Mouse (Mus musculus): ENCODE results near the gene Lamb3.

The Lamb3 gene

DNA sequence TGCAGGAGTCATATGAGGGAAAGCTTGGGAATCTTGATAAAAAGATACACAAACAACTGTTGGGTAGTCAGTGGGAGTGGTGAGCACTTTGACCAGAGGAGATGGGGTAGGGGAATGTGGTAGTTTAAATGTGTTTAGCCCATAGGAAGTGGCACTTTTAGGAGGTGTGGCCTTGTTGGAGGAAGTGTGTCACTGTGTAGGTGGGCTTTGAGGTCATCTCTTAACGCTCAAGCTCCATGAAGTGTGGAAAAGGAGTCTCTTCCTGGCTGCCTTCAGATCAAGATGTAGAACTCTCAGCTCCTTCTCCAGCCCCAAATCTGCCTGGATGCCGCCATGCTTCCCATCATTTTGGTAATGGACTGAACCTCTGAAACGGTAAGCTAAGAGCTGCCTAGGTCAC is at the start of gene Lamb3:
Gene Lamb3 (plus strand): TSS at position 197 of the 400 bp plus-strand sequence.
- DNase-seq (ENCODE audit: low spot score in 2 of 2): peak; percentile 56 to 64

DNA sequence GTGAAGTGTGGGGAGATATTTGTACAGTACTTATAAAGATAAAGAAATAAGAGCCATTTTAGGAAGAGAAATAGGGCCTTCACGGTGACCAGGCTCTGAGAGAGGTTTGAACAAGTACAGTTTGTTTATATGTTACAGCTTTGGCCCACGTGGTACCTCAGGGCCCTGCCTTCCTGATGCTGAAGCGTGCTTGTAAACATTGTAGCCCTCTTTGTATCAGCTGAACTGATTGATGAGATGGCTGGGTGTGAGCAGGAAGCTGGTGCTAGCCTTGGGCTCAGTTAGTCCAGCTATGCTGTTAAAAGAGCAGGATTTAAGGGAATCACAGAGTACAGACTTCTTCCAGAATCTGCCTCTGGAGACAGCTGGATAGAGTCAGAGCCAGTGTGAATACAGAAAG is 48.3 kb upstream of the Lamb3 start:
- no peak for DNase-seq (ENCODE audit: low spot score in 2 of 2)

DNA sequence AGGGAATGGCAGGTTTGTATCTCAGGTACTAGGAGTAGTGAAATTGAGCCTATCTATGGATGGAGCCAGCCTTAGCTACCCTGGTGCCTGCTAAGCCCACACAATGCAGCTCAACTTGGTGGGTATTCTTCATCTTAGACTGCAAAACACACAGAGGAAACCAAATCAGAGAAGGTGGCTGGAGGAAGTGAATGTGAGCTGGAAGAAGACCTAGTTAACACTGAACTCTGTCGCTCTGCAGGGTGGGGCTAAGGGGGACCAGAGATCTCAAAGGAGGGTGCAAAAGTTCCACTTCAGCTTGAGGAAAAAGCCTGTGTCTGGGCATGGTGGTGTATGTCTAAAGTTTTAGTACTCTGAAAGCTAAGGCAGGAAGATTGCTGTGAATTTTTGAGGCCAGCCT is 47.9 kb upstream of the Lamb3 start:
- peak in 1 of 2 experiments; percentile 22 for DNase-seq (ENCODE audit: low spot score in 2 of 2)

DNA sequence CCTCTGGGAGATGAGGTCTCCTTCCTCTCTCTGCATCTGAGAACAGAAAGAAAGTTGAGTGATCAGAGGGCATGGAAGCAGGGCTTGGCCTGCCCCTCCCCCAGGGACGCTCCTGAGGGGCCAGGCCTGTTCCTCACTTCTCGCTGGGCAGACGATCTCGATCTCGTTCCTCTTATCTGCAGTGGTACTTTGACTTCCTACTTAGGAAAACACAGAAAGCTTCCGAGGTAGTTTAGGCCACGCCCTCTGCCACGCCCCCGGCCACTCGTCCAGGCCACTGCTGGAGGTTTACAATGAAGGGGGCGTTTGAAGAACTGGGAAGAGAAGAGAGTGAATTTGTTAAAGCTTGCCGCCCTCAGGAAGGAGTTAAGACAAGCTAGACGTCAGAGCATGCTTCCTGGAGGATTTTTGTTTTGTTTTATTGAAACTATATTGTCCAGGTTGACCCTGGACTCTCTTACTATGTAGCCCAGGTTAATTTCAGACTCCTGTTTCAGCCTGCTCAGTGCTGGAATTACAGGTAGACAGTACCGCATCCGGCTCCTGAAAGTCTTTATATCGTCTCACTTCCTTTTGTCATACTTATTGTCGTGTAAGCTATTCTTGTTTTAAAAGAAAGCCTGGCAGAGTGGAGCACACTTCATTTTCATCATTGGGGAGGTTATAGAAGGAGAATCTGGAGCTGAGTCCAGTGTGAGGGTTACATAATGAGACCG is 47.0 kb upstream of the Lamb3 start:
- peak; percentile 61 to 75 for DNase-seq (ENCODE audit: low spot score in 2 of 2)

DNA sequence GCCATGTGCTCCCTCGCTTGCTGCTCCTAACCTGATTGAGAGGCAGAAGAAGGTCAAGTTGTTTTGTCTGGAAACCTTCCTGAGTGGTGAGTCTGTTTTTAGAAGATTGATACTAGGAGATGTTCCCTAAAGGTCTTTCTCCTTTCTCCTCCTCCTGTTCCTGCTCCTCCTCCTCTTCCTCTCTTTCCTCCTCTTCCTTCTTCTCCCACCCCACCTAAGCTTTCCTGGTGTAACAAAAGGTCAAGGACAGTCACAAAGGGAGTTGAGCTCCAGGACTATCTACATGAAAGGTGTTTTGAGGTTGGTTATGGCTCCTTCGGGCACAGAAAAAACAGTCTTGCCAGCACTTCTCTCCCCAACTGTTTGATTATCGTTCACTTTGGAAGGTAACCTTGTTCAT is 39.8 kb upstream of the Lamb3 start, which contains the start of gene A130010J15Rik:
Gene A130010J15Rik (plus strand): TSS at position 301 of the 400 bp plus-strand sequence.
- DNase-seq (ENCODE audit: low spot score in 2 of 2): no peak

DNA sequence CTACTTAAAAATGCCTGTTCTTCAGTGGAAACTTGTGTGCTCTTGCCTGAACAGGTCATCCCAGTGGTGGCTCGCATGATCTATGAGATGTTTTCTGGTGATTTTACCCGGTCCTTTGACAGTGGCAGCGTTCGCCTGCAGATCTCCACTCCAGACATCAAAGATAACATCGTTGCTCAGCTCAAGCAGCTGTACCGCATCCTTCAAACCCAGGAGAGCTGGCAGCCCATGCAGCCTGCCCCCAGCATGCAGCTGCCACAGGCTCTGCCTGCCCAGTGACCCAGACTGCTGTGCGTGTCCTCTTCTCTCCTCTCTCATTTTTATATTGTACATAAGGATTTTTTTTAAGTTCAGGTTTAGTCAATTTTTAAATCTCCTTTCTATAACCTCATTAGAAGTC is 38.3 kb upstream of the Lamb3 start:
- no peak for DNase-seq (ENCODE audit: low spot score in 2 of 2)

DNA sequence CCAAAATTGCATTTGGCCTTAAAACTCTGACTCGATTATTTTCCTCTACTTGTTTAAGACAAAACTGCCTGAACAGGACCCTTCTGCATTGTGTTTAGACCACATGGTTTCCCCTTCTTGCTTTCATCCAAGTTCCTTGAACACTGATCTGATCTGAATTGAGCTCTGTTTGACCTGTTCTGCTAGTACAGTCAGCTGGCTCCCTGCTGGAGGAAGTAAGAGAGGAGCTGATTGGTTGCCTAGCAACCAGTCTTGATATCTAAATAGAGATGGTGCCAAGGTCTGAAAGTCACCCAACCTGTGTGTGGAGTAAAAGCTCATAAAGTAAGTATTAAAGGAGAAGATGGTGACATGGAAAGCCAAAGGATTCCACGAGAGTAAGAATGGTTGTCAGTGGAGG is 37.6 kb upstream of the Lamb3 start:
- no peak for DNase-seq (ENCODE audit: low spot score in 2 of 2)

DNA sequence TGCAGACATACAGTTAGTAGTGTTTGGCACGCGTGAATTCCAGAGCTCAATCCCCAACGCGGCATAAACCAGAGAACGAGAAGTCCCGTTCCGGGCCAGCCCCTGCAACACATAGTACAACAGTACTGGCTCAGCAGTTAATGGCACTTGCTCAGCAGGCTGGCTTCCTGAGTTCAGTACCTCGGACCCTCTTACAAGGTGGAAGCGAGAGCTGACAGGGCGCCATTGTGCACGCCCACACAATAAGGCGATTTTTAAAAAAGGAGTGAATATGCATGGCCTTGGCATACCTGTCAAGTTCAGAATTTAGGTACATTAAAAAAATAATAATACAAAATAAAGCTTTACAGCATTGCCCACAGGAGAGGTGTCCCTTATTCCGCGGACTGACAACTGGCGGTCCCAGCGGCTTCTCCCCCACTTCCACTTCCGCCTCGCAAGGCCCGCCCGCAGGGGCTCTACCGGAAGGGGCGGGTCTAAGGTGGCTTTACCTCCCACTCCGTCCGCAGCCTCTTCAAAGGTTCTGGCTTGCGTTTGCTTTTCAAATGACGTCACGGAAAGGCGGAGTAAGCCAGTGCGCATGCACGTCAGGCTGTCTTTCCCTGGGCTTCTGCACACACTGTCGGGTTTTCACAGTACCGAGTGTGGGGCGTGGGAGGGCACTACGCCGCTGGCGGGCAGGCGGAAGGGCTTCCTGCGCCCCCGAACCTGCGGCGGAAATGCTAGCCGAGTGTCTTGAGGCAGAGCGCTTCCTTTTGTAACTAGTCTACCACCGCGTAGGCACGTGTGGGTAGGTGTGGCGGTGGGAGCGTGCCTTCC is 34.3 kb upstream of the Lamb3 start:
- DNase-seq (ENCODE audit: low spot score in 2 of 2): peak; percentile 98 to 99

DNA sequence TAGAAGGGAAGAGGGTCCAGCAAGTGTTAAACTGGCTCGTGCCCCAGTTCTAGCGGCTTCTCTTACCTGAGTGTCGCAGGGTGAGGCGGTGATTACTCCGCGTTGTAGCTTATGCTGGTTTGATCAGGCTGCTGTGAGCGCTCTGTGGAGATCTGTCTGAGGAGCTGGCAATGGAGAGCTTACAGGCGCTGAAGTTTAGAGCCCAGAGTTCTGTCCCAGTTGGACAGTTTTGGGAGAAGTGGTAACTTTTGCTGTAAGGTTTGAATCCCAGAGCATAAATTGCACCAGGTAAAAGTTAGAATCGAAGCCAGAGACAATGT is 33.7 kb upstream of the Lamb3 start:
- no peak for DNase-seq (ENCODE audit: low spot score in 2 of 2)

DNA sequence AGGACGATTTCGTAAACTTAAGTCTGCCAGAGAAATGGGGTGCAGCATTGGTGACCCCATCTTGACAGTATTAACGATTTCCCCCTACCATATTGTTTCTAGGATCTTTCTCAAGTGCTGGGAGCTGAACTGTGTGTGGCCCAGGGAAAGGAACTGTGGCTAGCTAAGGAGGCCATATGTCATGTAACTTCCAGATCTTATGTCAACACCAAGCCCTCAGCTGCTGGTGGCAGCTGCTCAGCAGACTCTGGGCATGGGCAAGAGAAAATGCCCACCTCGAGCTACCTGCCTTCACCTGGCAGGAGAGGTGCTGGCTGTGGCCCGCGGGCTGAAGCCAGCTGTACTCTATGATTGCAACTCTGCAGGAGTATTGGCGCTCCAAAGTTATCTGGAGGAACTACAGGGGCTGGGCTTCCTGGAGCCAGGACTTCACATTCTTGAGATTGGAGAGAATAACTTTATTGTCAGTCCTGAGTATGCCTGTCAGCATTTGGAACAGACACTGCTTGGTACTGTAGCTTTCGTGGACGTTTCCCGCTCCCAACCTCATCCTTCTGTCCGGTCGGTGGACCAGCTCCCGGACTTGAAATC is 33.3 kb upstream of the Lamb3 start:
- no peak for DNase-seq (ENCODE audit: low spot score in 2 of 2)

DNA sequence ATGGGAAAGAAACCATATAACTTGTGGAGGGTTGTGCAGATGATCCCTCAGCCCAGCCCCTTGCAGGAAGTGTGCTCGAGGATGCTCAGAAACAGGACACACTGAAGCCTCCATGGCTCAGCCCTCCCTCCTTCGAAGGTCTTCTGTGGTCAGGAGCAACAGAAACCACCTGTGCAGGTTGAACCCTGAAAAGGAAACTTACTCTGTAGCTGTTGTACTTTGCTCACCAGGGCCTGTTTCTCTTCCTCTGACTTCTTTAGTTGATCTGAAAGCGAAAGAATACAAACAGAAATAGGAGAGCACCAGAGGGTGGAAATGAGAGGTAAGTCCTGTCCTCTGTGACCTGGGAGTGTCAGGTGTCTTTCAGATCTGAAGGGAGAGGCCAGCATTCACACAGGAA is 26.4 kb upstream of the Lamb3 start:
- DNase-seq (ENCODE audit: low spot score in 2 of 2): peak; percentile 48 to 51

DNA sequence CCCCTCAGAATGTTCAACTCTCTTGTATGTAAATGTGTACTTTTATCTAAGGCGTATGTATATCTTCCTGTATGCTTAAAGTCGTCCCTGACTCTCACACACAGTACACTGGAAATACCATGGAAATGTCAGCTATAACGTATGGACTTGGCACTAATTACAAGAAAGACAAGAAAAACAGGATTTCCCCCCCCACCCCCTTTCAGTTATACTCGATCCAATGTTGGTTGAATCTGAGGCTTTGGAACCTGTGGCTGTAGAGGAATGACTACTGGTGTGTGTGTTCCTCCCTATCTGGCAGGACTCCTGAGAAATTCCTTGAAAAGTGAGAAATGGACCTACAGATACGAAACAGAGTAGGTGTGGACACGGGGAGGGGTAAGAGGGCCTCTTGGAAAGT is 19.2 kb upstream of the Lamb3 start:
- no peak for DNase-seq (ENCODE audit: low spot score in 2 of 2)

DNA sequence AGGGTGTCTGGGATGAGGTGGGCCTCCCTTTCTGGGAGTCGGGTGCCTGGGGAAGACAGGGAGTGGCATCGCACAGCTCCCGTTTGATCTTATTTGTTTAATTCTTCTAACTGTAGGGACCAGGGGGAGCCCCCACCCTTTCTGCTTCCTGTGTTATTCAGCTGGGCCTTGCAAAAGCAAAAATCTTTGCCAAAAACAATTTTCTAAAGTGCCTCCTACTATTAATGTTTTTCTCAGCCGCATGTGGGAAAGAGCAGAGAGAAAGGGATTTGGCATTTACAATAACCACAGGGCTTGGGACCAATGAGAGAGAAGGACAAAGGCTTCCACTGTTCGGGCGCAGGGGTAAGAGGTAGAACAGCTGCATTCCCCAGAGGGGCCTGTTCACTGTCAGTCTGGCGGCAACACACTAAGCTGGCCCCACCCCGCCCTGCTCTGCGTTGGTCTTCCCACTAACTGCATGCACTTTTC is 18.3 kb upstream of the Lamb3 start:
- DNase-seq (ENCODE audit: low spot score in 2 of 2): peak; percentile 79

DNA sequence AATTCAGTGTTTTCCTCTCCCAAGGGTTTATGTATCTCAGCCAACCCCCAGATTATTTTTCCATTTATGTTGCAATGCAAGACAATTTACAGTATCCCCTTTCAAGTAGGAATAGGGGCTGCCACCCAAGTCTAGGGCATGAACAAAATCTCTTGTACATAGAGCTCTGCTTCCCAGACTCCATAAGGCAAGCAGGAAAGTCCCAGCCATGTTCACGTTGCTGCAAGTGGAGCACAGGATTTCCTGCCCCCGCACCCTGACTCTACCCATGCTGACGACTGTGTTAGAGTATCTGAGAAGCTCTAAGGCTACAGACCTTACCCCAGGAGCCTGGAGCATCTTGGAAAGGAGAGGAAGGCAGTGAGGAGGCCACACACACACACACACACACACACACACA is 17.7 kb upstream of the Lamb3 start:
- DNase-seq (ENCODE audit: low spot score in 2 of 2): no peak

DNA sequence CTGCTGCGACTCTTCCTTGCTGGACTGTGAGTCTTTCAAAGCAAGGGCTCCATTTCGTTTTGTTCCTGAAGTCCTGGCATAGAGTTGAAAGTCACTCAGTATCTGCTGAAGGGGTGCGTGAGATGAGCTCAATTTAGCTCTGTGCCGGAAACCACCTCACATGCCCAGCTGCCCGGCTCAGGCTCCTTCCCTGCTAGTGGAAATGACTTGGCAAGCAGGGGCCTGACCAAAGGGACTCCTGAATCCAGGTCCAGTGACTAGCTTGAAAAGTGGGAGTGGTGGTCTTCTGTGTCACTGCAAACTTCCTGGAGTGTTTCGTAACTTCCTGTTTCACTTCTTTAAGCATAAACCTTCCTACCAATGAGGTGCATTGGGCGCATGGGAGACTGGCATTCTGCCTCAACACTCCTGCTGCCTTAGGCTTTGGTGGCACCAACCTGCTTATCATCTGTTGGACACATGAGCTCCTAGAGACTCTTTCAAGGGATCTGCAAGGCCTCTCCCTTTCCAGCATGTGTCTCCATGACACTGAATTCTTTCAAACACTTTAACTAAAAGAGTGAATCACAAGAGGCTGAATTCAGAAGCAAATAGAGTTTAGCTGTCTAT is 15.7 kb upstream of the Lamb3 start:
- no peak for DNase-seq (ENCODE audit: low spot score in 2 of 2)

DNA sequence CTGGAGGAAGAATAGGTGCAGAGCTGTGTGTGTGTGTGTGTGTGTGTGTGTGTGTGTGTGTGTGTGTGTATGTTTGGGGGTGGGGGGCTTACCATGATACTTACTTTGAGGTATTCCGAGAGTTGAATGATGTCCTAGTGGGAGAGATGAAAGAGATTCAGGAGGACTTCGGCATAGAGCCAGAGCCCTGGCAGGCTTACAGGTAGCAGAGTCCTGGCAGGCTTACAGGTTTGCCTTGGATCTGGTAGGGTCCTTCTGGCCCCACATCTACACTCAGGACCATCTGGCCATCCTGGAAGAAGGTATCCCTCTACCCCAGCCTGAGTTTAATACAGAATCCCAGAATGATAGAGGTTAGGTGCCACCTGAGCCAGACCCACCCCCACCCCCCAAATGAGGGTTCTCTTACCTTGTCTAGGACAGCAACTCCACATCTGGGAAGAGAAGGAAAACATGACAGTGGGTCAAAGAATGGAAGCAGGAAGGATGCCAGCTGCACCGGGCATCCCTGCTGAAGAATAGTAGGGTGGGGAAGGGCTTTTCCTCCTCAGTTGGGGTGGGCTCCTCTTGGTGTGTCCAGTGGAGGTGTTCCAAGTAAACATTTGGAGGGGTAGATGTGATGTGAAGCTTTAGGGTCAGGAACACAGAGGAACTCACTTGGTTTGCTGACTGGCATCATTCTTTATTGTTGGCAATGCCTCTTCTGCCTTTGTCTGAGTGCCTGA is 12.9 kb upstream of the Lamb3 start:
- DNase-seq (ENCODE audit: low spot score in 2 of 2): no peak

DNA sequence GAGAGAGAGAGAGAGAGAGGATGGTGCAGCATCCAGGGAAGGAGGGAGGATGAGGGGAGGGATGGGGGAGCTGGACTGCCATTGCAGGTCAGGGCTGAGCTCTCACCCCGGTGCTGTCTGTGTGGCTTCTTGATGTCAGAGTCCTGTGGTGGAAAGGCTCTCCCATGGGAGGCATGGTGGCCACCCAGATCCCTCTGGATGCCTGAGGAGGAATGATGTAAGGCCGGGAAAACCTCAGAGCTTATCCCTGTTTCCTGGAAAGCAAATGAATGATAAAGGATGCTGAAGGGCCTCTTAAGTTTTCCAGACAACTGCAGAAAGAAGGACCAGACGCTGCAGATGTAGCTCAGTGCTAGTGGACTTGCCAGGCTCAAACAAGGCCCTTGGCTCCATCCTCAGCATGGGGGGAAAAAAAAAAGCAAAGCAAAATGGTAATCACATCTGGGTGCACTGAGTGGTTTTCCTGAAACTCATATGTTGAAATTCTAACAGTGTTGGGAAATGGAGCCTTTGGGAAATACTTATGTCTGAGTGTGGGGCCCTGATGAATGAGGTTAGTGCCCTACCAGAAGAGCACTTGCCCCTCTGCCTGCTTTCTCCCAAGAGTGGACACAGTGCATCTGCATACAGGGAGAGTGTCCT is 12.2 kb upstream of the Lamb3 start:
- DNase-seq (ENCODE audit: low spot score in 2 of 2): no peak

DNA sequence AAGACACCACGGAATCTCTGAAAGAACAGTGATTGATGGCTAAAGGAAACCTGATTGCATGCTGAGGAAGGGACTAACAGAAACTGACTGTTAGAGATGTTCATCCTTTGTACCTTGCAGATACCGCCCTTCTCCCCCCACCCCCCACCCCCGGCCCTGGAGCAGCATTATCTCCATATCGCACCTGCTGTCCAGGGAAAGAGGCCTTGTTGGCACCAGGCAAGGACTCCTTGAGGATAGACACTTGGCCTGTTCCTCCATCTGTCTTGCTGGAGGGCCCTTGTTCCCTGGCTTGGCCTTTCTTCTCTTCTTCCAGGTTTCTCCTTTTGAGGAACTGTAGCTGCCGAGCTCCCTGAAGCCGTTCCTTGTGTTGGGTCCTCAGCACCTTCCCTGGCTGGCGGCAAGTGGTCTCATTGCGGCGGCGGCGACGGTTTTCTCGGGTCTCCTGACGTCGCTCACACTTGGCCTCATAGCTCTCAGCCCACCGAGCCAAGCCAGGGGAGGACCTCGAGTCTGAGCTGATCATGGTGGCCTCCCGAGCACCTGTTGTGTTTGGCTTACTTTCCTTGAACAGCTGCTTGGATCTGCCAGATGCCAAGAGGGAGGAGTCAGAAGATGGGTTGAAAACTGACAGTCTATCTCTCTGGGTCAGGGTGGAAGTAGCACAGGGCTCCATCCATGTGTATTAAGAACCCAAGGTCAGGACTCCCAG is 9.8 kb upstream of the Lamb3 start:
- DNase-seq (ENCODE audit: low spot score in 2 of 2): no peak

DNA sequence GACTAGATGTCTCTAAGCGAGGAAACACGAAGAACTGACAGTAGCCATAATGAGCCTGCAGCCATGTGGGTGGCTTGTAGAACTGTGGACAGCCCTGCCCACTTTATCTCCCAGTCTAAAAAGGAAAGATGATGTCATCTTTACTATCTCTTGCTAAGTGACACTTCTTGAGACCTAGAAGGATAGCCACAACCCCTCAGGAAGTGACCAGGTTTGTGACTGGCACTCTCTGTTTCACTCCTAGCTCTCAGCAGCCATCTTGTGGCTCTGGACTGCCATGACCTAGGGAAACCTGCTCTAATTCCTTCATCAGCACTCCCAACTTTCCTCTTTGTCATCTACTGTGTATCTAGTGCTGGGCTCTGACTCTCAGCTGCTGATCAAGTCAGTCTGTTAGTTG is 9.2 kb upstream of the Lamb3 start:
- DNase-seq (ENCODE audit: low spot score in 2 of 2): no peak

DNA sequence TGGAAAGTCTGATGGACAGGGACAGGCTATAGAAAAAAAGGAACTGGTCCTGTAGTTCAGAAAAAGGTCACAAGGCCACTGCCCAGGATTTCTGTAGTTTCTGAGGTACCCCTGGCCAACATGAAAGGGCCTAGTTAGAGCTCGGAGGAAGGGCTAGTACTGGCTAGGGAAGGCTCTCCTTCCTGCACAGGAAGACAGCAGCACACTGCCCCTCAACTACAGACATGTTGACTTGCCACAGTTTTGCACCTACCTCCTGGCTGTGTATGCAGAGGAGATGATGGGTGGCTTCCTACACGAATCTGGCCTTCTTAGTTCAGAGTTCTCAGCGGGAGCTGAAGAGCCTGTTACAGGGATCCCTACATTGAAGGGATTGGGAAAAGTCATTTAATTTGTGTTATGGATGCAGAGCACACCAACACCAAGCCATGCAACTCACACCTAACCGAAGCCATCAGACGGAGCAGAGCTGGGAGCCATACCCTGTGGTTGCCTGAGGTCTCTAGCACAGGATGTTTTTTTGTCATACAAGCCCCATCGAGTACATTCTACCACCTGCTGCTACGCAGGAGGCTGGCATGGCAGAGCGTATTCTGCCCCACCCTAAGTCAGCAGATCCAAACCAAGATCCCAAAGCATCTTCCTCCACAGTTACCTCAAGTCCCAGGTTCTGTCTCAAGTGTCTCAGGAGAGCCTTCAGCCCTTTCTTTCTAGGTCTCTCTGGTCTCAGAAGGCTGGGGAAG is 6.7 kb upstream of the Lamb3 start:
- DNase-seq (ENCODE audit: low spot score in 2 of 2): peak; percentile 66 to 69

Data from spleen, postnatal 36 days (tissue).